Mouse (Mus musculus) frontal cortex, postnatal 36 days (tissue): ENCODE results near the gene Bckdk.
"Not testable (repeated sequence)": the region's sequence is repeated elsewhere in the genome, so short reads cannot be mapped to it uniquely, and the experiment has no call there.

Experiments
- DNase-seq, 2 experiments: peaks; one replicate each; pipeline ENCODE4 v3.0.0; 2022; ENCODE audit warnings: low spot score in 2 of 2

The Bckdk gene

GRCm38 (mm10) chr7:127895891-127896290, 8.0 kb upstream of the Bckdk start:
- not testable (repeated sequence) for DNase-seq

DNA sequence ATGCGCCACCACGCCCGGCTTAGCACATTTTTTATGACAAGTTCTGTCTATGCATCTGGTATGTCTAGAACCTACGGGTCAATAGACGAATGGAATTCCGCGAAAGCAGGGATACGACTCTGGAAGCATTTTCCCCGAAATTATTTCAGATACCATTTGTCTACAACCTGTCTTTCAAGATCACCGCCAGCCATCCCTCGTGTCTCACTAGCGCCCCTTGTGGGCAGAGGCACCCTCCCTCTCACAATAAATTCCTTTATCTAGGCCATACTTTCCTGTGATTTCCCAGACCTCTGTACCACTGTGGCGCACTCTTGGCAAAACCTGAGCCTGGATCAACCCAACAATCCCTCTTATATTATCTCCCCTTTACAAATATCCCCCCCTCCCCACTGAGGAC, 7.5 kb upstream of the Bckdk start:
- DNase-seq: peak in 1 of 2 experiments; percentile 31

DNA sequence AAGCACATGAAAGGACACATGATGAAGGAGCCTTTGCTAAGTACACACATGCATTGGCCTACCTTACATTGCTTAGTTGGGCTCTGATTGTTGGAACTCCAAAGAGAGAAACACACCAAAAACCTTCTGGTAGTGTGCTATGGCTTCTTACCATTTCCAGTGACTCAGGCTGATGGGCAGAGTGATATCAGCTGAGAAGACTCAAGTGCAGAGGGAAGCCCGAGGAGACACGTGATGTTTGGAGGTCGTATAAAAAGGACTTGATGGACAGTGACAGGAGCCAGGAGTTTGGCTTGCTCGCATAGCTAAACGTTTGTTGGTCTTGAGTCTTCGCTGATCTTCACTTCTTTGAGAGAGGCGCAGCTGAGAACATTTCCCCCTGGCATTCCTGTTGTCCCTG, 6.3 kb upstream of the Bckdk start:
- no peak for DNase-seq

GRCm38 (mm10) chr7:127898179-127898956, 5.5 kb upstream of the Bckdk start:
- no peak for DNase-seq

GRCm38 (mm10) chr7:127899997-127900396, 3.9 kb upstream of the Bckdk start:
- DNase-seq: no peak

- no peak for DNase-seq
Observed at GRCm38 (mm10) chr7:127901772-127902171, 2.1 kb upstream of the Bckdk start.

DNA sequence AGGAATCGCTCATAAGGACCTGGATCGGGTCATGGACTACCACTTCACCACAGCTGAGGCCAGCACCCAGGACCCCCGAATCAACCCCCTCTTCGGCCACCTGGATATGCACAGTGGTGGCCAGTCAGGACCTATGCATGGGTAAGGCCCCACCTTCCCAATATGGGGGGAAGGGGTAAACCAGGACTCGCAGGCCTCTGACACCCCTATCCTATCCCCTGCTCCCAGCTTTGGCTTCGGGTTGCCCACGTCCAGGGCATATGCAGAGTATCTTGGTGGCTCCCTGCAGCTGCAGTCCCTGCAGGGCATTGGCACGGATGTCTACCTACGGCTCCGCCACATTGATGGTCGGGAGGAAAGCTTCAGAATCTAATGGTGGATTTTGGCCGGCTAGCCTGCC, 4.1 kb downstream of the Bckdk start:
- no peak for DNase-seq

DNA sequence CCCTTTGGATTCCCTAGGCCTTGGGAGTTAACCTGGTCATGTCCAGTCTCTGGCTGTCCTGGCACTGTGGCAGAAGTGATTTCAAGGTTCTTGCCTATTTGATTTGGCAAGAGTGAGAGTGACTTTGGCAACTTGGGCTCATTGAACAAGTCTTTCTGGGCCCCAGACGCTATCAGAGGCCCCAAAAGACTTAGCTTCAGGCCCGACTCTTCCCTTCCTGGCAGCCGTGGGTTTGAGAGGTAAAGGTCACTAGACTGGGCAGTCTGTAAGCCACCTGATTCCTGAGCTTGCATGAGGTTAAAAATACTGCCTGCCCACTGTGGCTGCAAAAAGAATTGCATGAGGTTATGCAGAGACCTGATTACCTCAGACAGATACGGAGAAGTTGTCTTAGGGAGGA, 4.8 kb downstream of the Bckdk start:
- no peak for DNase-seq

- peak; percentile 85 to 89 for DNase-seq
Observed at GRCm38 (mm10) chr7:127912190-127912871, 8.4 kb downstream of the Bckdk start, which contains the start of gene Kat8. Gene Kat8, plus strand, starts transcription at chr7:127912516.

- DNase-seq: no peak
Observed at GRCm38 (mm10) chr7:127912938-127913337, 9.1 kb downstream of the Bckdk start.

DNA sequence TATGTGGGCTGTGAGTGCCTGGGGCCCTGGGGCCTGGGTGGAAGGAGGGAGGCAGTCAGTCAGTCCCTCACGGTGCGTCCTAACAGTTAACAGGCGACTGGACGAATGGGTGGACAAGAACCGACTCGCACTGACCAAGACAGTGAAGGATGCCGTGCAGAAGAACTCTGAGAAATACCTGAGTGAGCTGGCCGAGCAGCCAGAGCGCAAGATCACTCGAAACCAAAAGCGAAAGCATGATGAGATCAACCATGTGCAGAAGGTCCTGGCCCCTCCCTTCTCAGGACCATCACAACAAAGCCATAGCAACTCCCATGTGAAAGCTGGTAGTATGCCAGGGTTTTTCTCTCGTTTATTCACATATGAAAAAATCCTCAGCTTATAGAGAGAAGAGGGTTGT, 11.4 kb downstream of the Bckdk start:
- no peak for DNase-seq

DNA sequence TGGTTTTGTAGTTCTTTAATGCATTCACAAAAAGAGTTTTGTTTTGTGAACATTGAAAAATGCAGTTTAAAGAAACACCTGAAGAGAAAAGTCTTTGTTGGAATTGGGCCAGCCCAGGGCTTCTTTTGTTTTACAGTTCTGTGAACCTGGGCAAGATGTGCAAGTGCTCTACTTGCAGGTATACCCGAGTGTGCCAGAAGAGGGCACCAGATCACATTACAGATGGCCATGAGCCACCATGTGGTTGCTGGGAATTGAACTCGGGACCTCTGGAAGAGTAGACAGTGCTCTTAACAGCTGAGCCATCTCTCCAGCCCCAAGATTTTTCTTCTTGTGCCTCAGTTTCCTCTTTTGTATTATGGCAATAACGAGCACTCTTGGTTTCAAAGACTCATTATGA, 14.3 kb downstream of the Bckdk start:
- DNase-seq: peak in 1 of 2 experiments; percentile 43

DNA sequence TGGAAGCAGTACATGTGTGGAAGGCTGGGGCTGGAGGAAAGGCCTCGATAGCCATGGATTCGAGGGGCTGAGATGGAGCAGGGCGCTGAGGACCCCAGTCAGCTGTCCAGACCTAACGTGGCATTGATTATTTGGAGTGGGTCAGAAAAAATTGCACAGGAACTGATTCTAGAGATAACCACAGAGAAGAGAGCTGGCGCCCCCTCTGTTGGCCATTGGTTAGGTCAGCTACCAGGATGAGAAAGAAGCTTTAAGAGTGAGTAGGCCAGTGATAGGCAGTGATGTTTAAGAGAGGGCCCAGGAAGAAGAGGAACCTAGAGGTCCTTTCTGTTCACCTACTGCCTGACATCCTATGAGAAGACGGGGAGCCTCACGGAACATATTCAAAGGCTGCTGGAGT, 15.4 kb downstream of the Bckdk start:
- no peak for DNase-seq

DNA sequence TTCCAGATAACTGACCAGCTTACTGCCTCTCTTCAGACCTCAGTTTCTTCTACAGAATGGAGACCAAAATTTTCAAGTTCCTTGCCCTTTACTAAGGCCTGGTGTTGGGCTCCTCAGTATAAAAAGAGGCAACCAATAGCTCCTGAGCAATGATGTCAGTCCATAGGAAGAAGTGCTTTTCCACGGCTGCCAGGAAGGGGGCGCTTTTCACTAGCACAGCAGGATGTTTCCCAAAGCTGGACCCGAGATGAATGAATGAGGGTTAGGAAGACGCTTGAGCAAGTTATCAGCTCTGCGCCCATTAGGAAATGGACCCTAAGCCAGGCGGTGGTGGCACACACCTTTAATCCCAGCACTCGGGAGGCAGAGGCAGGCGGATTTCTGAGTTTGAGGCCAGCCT, 17.6 kb downstream of the Bckdk start:
- peak in 1 of 2 experiments; percentile 36 for DNase-seq

DNA sequence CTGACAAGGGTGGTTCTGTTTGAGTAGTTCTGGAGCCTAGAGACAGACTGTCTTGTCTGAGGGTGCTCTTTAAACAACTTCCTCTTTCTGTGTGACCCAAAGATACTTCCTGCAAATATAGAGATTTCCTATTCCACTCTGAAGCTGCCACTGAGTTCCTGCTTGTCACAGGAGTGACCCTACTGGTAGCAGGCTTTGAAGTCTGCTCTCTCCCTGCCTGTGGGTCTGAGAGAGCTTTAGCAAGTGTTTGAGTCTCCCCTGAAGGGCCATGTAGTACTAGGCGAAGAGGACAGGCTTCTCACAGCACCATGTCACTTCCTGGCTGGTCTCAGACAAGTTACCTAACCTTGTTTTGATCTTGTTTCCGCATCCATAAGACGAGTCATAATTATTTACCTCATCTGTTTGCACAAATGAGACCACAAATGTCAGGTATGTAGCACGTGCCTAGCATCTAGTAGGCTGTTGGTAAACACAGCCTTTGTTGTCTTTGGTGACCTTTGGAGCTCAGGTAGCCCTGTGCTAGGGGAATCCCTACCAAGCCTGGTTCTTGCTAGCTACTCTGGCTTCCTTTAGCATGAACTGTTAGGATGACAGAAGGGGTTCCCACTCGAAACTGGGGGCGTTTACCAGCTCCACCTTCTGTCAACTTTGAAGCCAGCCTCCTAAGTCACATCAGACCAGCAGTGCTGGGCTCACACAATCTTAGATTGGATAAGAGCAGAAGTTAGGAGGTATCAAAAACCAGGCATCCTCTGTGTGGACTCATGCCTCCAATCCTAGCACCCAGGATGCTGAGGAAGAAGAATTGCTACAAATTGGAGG, 18.8 kb downstream of the Bckdk start:
- DNase-seq: peak; percentile 27 to 37

DNA sequence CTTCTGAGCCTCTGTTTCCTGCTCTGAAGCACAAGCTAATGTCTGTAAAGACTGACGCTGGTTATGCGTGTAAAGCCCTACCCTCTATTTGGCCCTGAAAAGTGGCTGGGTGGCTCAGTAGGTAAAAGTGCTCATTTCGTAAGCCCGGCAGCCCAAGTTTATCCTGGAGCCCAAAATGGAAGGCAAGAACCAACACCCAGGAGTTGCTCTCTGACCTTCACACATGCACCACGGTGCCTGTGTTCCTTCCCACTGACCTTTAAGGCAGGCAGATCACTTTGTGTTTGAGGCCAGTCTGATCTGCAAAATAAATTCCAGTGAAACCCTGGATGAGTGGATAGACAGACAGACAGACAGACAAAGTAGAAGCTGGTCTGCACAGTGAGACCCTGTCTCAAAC, 19.8 kb downstream of the Bckdk start:
- DNase-seq: no peak

DNA sequence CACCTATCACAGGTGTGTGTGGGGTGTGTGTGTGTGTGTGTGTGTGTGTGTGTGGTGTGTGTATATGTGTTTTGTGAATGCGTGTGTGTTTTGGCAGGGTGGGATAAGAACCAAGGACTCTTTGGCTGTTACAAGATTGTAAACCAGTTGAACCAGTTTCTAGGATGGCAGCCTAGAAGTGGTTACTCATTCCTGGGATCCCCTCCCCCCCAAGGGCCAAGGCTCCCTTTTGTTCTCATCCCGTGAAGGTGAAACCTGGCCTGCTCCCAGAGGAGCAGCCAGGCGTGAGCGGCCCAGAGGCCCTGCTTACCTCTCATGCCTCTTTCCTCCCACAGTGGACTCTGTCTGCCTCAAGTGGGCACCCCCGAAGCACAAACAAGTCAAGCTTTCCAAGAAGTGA, 21.4 kb downstream of the Bckdk start:
- DNase-seq: no peak

GRCm38 (mm10) chr7:127926066-127926465, 22.2 kb downstream of the Bckdk start:
- no peak for DNase-seq

DNA sequence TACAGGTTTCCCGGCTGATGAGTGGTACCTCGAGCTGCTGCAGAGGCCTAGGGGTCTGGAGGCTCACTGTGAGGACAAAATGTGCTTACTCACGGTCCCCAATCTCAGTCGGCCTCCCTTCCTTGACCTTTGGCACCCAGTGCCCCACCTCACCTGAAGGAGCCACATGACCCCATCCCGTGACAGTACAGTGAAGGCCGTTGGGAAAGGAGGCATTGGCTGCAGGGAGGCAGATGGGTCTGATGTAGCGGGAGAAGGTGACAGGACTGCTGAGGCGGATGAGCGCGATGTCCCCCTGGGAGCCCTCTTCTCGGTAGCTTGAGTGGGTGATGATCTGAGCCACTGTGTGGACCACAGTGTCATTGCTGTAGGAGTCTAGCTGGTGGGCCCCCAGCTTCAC, 23.0 kb downstream of the Bckdk start:
- no peak for DNase-seq

DNA sequence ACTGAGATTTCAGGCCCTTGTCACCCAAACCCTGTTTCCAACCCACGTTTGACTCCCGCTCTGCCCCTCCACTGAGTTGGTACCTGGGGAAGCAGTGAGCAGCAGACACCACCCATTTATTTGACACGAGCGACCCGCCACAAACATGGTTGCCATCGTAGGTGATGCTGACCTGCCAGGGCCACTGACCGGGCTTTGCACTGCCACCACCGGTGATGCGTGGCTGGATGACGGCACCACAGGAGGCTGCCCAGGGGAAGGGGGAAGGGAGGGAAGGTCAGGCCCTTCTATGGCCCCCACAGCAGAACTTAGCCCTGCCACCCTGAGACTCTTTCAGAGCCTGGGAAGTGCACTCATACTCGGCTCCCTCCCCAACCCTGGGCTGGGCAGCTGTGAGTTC, 23.8 kb downstream of the Bckdk start:
- DNase-seq: no peak

DNA sequence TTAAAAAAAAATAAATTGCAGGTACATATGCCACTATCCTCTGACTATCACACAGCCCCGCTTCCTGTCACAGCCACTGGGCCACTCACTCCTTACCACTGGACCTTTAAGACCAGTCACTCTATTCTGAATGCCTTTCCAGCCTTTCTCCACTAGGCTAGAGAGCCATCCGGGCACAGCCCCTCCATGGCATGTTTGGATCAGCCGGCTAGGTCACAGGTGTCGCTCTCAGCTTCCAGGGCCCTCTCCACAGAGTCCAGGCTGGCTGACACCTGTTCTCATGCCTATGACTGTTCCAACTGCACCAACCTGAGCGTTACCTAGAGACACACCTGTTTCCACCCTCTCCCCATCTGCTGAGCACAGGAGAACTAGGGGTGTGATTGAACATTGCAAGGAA, 24.7 kb downstream of the Bckdk start:
- no peak for DNase-seq

- no peak for DNase-seq
Observed at GRCm38 (mm10) chr7:127929923-127930322, 26.0 kb downstream of the Bckdk start, which contains the start of gene Prss8. Gene Prss8, minus strand, starts transcription at chr7:127930104.
